Mouse (Mus musculus) forebrain, postnatal 0 days (tissue): ENCODE measurements around the gene Adcy9. TPM values are rescaled to one million over a fixed set of nuclear protein-coding genes. Genes with fewer than 3 reads are reported as not detected.

Experiments used
- ATAC-seq: fragments of 200-750 bp; cut with Nextera tagmentation; 2 replicates; pipeline ENCODE4 v1.8.0; 2017; ENCODE audit warnings: mild to moderate bottlenecking, moderate library complexity
- DNase-seq: peaks from one replicate; pipeline ENCODE4 v3.0.0-alpha.2; 2015
- H3K27ac ChIP-seq: fragments of 300-500 bp; sonication (generic); 2 replicates; pipeline ENCODE4 v1.5.1; 2014; ENCODE audit warnings: low read depth, mild to moderate bottlenecking, antibody characterized with exemption, low read length, moderate library complexity, mixed read lengths
- H3K27me3 ChIP-seq: fragments of 300-500 bp; sonication (generic); 2 replicates; pipeline ENCODE4 v1.6.1; 2014; ENCODE audit warnings: mild to moderate bottlenecking, low read length, mixed read lengths; ENCODE audit not compliant: insufficient read depth
- H3K36me3 ChIP-seq: fragments of 300-500 bp; sonication (generic); 2 replicates; pipeline ENCODE4 v1.6.1; 2014; ENCODE audit warnings: mild to moderate bottlenecking, moderate library complexity; ENCODE audit not compliant: insufficient read depth
- H3K4me1 ChIP-seq: fragments of 300-500 bp; sonication (generic); 2 replicates; pipeline ENCODE4 v1.6.1; 2014; ENCODE audit warnings: antibody characterized with exemption; ENCODE audit not compliant: insufficient read depth
- H3K4me2 ChIP-seq: fragments of 300-500 bp; sonication (generic); 2 replicates; pipeline ENCODE4 v1.6.1; 2014; ENCODE audit warnings: low read depth, mild to moderate bottlenecking, moderate library complexity
- H3K4me3 ChIP-seq: fragments of 300-500 bp; sonication (generic); 2 replicates; pipeline ENCODE4 v1.5.1; 2014; ENCODE audit warnings: low read depth, low read length, mixed read lengths
- H3K9ac ChIP-seq: fragments of 300-500 bp; sonication (generic); 2 replicates; pipeline ENCODE4 v1.6.1; 2014; ENCODE audit warnings: mild to moderate bottlenecking
- H3K9me3 ChIP-seq: fragments of 300-500 bp; sonication (generic); 2 replicates; pipeline ENCODE4 v1.6.1; 2016; ENCODE audit warnings: low read length
- CTCF ChIP-seq: sonication (generic); IDR thresholded peaks from 2 replicates; pipeline ENCODE4 v1.5.1; 2016; ENCODE audit warnings: antibody characterized with exemption, control low read depth, low read depth
- WGBS: fragments of 180-500 bp; shearing (Covaris S2); extraction: QIAGEN DNeasy Blood & Tissue Kit; methylation state at CpG from one replicate; pipeline ENCODE4 v1.1.7; 2014; 5-methylcytosine and 5-hydroxymethylcytosine counted together
- polyA plus RNA-seq: library from polyadenylated mRNA; unstranded; fragments of >200 nt; fragmentation: Nextera tagmentation; extraction: Ambion mirVana; gene quantifications from 2 replicates; pipeline ENCODE4 v1.2.1, GENCODE M21; 2015
- total RNA-seq: library from RNA; depleted of rRNA; stranded (reverse); fragments of >200 nt; gene quantifications from 2 replicates; pipeline ENCODE4 v1.2.3, GENCODE M21; 2014

Gene Adcy9
- total and polyA plus RNA-seq, 2 experiments from 2014 or later = 3.8 to 19.9 TPM

DNA sequence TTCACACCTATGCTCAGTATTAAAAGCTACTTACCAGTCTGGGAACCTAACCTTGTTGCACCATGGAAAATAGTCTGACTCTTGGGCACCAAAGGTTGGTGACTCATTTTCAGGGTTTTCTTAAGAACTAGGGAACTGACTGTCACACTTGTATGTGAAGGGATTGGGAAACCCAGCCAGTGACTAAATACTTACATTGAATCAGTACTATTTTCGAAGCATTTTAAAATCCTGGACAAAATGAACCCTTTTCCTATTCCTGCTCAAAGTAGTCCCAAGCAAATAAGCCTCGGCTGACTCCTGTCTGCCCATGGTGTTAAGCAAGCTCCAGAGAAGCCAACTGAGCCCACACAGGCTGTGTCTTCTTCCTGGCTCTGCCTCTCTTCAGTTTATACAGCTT, 144.1 kb downstream of the Adcy9 start:
- H3K9me3 ChIP-seq = no peaks in the 10 kb centered on the region
- no peaks in the 10 kb centered on the region for H3K27me3 ChIP-seq
- H3K4me2 ChIP-seq = no peak overlapping the region
- WGBS = 82% methylated on average over 2 of the region's 2 CpGs
- no peaks in the 10 kb centered on the region for H3K36me3 ChIP-seq
- ATAC-seq (no peak), DNase-seq (no peak)
- H3K9ac ChIP-seq = no peak overlapping the region
- no peak overlapping the region for H3K4me3 ChIP-seq
- no peak for TF ChIP-seq CTCF
- H3K4me1 ChIP-seq = no peaks in the 10 kb centered on the region
- H3K27ac ChIP-seq = no peak overlapping the region

- peak; percentile 72 for DNase-seq
- Histone ChIP-seq H3K4me3 (no peak overlapping the region), H3K9ac (no peak overlapping the region), H3K4me1 (no peaks in the 10 kb centered on the region), H3K36me3 (no peaks in the 10 kb centered on the region), H3K9me3 (no peaks in the 10 kb centered on the region), H3K4me2 (no peak overlapping the region), H3K27ac (no peak overlapping the region), H3K27me3 (no peaks in the 10 kb centered on the region)
- peak; percentile 34 for ATAC-seq
- no peak for TF ChIP-seq CTCF
- 35% methylated on average over 12 of the region's 12 CpGs for WGBS
Measured at GRCm38 (mm10) chr16:4273702-4274476, 146.4 kb downstream of the Adcy9 start.

- Histone ChIP-seq H3K27me3 (no peaks in the 10 kb centered on the region), H3K4me3 (no peak overlapping the region), H3K4me1 (no peaks in the 10 kb centered on the region), H3K27ac (no peak overlapping the region), H3K9me3 (no peaks in the 10 kb centered on the region), H3K36me3 (no peaks in the 10 kb centered on the region), H3K4me2 (no peak overlapping the region), H3K9ac (no peak overlapping the region)
- TF ChIP-seq CTCF = no peak
- ATAC-seq (no peak), DNase-seq (no peak)
- 92% methylated on average over 3 of the region's 3 CpGs for WGBS
Measured at GRCm38 (mm10) chr16:4272254-4272653, 148.0 kb downstream of the Adcy9 start.

- WGBS = 11% methylated on average over 1 of the region's 1 CpGs
- no peak overlapping the region for H3K4me2 ChIP-seq
- no peak for ATAC-seq
- H3K4me1 ChIP-seq = no peaks in the 10 kb centered on the region
- no peak overlapping the region for H3K4me3 ChIP-seq
- no peak overlapping the region for H3K27ac ChIP-seq
- no peaks in the 10 kb centered on the region for H3K36me3 ChIP-seq
- no peak for TF ChIP-seq CTCF
- no peaks in the 10 kb centered on the region for H3K27me3 ChIP-seq
- H3K9ac ChIP-seq = no peak overlapping the region
- H3K9me3 ChIP-seq = no peaks in the 10 kb centered on the region
- DNase-seq = peak; percentile 26
Measured at GRCm38 (mm10) chr16:4270911-4271310, 149.4 kb downstream of the Adcy9 start.

DNA sequence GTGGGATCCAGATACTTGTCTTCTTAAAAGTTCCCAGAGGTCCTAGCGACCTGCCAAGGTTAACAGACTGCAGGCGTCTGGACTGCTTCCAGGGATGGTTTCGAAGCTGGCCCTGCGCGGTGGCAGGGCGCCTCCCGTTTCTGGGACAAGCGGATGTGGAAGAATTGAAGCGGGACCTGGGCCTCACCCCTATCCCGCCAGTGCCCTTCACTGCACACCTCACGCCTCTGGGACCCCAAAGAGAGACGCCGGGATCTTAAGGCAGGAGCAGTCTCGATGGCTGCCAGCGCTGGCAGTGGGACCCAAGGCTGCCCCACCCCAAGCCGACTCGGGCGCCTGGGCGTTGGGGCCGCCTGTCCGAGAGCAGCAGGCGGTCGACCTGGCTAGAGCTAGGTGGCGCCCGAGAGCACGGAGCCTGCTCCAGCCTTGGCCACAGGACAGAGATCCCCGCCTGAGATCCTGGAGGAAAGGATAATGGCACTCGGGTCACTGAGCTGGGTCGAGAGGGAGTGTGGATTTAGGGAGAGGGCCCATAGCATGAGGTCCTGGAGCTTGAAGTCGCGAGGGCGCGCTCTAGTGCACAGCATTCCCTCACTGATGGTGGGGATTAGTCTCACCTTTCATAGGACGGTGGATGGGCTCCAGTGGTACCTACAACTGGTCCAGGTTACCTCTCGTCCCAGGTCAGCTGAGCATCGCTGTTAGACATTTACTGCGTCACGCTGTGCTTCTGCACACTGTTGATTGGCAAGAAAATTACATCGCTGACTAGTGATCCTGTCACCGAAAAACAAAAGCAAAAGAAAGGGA, 152.2 kb downstream of the Adcy9 start:
- peak overlapping the region; percentile 40 for H3K4me3 ChIP-seq
- WGBS = 6% methylated on average over 40 of the region's 40 CpGs
- DNase-seq (peak; percentile 73), ATAC-seq (peak; percentile 79)
- peak overlapping the region; percentile 84 for H3K4me2 ChIP-seq
- no peak overlapping the region for H3K27ac ChIP-seq
- no peaks in the 10 kb centered on the region for H3K4me1 ChIP-seq
- H3K9me3 ChIP-seq = no peaks in the 10 kb centered on the region
- H3K9ac ChIP-seq = peak overlapping the region; percentile 53
- no peaks in the 10 kb centered on the region for H3K27me3 ChIP-seq
- H3K36me3 ChIP-seq = no peaks in the 10 kb centered on the region
- peak; percentile 85 for TF ChIP-seq CTCF

- Histone ChIP-seq H3K9me3 (no peaks in the 10 kb centered on the region), H3K4me3 (peak overlapping the region; percentile 40; the same call in 1 of the 2 replicates), H3K36me3 (no peaks in the 10 kb centered on the region), H3K4me1 (no peaks in the 10 kb centered on the region), H3K4me2 (peak overlapping the region; percentile 84), H3K27me3 (no peaks in the 10 kb centered on the region), H3K27ac (no peak overlapping the region), H3K9ac (peak overlapping the region; percentile 53; the same call in 1 of the 2 replicates)
- ATAC-seq (peak; percentile 25), DNase-seq (no peak)
- 57% methylated on average over 9 of the region's 9 CpGs for WGBS
- no peak for TF ChIP-seq CTCF
Measured at GRCm38 (mm10) chr16:4267453-4267852, 152.8 kb downstream of the Adcy9 start.

- no peak overlapping the region for H3K27ac ChIP-seq
- H3K36me3 ChIP-seq = no peaks in the 10 kb centered on the region
- DNase-seq (no peak), ATAC-seq (no peak)
- no peak overlapping the region for H3K4me3 ChIP-seq
- no peaks in the 10 kb centered on the region for H3K4me1 ChIP-seq
- no peak for TF ChIP-seq CTCF
- no peaks in the 10 kb centered on the region for H3K27me3 ChIP-seq
- H3K4me2 ChIP-seq = no peak overlapping the region
- 65% methylated on average over 5 of the region's 5 CpGs for WGBS
- no peak overlapping the region for H3K9ac ChIP-seq
- H3K9me3 ChIP-seq = no peaks in the 10 kb centered on the region
Measured at GRCm38 (mm10) chr16:4265351-4265750, 154.9 kb downstream of the Adcy9 start.
